Mouse (Mus musculus): ENCODE data around the gene Rcan2. TPM values are rescaled to one million over a fixed set of nuclear protein-coding genes. Genes with fewer than 3 reads are reported as not detected.
"Not testable (repeated sequence)": the region's sequence is repeated elsewhere in the genome, so short reads cannot be mapped to it uniquely, and the experiment has no call there.

Gene Rcan2
- polyA plus RNA-seq, 1 experiment from 2014 or later = 62.3 TPM

DNA sequence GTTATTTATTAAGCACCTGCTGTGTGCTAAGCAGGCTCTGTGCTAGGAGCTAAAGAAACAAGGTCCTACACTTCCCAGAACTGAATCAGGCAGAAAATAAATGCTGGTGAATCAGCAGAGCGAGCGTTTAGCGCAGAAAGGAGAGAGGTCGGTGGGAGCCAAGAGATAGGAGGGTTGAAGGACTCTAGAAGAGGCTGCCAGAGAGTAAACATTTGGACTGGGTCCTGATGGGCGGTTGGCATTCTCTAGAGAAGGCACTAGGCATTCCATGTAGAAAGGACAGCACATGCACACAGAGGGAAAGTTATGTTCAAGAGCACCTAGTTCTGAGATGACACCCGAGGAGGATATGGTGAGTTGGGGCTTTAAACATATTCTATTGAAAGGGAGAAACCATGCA is 2.6 kb downstream of the Rcan2 start:
- Histone ChIP-seq H3K9ac (replicated peaks) (no peak overlapping the region), H3K9me3 (no peaks in the 10 kb centered on the region), H3K27me3 (no peaks in the 10 kb centered on the region), H3K27ac (no peak overlapping the region), H3K4me2 (replicated peaks) (no peak overlapping the region), H3K4me1 (replicated peaks) (peaks cover 6% of the 10 kb centered on the region; the same call in 1 of the 2 replicates), H3K36me3 (no peaks in the 10 kb centered on the region), H3K4me3 (replicated peaks) (no peak overlapping the region)
- ATAC-seq = no peak
- WGBS = 83% methylated on average over 6 of the region's 6 CpGs

DNA sequence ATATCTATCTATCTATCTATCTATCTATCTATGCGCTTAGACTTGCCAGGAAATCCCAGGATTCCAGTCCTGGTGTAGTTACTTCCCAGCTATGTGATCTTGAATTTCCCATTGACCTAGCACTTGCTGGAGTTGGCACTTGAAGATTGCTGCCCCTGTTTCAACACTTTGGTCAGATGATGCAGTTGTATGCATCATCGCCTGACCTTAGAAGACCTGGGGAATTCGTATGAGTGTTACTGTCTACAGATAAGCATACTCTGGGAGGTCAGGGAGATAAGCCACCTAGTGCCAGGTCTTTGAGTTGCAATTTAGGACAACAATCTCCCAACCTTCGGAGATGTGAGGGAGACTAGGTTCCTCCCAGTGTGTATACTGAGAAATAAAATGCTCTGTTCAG is 5.7 kb downstream of the Rcan2 start:
- Histone ChIP-seq H3K9me3 (no peaks in the 10 kb centered on the region), H3K27ac (no peak overlapping the region), H3K27me3 (no peaks in the 10 kb centered on the region), H3K4me3 (replicated peaks) (no peak overlapping the region), H3K36me3 (no peaks in the 10 kb centered on the region), H3K9ac (replicated peaks) (no peak overlapping the region), H3K4me2 (replicated peaks) (no peak overlapping the region), H3K4me1 (replicated peaks) (peaks cover 6% of the 10 kb centered on the region; the same call in 1 of the 2 replicates)
- 77% methylated on average over 4 of the region's 4 CpGs for WGBS
- ATAC-seq = no peak

DNA sequence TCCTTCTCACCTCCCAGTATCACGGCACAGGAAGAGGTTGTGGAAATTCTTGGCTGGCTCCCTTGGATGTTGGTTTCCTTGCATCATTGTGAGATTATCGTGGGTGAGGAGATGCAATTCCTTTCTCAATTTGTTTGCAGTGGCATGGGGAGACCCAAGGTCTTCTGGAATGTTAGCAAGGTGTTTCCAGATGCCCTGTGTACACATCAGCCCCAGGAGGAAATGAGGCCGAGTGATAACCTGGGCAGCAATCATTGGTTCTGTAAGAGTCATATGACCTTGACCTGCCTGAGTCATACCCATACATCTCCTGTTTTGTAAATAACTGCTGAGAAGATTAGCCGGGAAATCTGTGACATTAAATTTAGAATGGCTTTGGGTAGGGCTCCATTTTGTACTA is 10.3 kb downstream of the Rcan2 start:
- Histone ChIP-seq H3K4me1 (replicated peaks) (no peaks in the 10 kb centered on the region), H3K36me3 (no peaks in the 10 kb centered on the region), H3K4me2 (replicated peaks) (no peak overlapping the region), H3K9ac (replicated peaks) (no peak overlapping the region), H3K27ac (no peak overlapping the region), H3K4me3 (replicated peaks) (no peak overlapping the region), H3K27me3 (no peaks in the 10 kb centered on the region), H3K9me3 (no peaks in the 10 kb centered on the region)
- WGBS = 90% methylated on average over 4 of the region's 4 CpGs
- no peak for ATAC-seq

DNA sequence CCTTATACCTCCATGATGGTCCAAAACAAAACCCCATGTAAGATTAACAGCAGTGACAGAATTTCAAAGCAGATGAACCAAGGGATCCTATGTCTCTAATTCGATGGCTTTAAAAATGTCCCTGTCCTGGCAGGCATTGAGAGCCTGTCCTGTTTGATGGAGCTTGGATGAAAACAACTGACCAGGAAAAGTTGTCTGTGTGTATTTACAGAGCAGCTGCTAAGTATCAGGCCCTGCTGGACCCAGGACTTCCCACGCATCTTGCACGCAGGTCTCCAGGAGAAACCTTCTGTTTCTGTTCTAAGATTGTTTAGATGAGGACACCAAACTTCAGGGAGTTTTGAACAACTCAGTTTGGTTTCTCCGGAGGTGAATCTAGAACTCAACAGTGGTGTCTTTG is 14.2 kb downstream of the Rcan2 start:
- no peaks in the 10 kb centered on the region for H3K36me3 ChIP-seq
- no peaks in the 10 kb centered on the region for H3K27me3 ChIP-seq
- no peak overlapping the region for H3K9ac ChIP-seq (replicated peaks)
- no peaks in the 10 kb centered on the region for H3K4me1 ChIP-seq (replicated peaks)
- WGBS = 94% methylated on average over 4 of the region's 4 CpGs
- ATAC-seq = no peak
- no peak overlapping the region for H3K4me3 ChIP-seq (replicated peaks)
- H3K9me3 ChIP-seq = no peaks in the 10 kb centered on the region
- no peak overlapping the region for H3K4me2 ChIP-seq (replicated peaks)
- no peak overlapping the region for H3K27ac ChIP-seq

DNA sequence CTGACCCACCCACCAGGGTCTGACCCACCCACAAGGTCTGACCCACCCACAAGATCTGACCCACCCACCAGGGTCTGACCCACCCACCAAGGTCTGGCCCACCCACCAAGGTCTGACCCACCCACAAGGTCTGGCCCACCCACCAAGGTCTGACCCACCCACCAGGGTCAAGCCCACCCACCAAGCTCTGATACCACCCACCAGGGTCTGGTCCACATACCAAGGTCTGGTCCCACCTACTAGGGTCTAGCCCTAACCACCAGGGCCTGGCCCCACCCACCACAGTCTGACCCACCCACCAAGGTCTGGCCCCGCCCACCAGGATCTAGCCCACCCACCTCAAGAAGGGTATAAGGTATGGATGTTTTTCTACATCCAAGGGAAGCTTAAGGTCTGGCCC is 15.3 kb downstream of the Rcan2 start:
- Histone ChIP-seq H3K9ac (replicated peaks) (no peak overlapping the region), H3K4me3 (replicated peaks) (no peak overlapping the region), H3K4me1 (replicated peaks) (peaks cover under 1% of the 10 kb centered on the region; the same call in 1 of the 2 replicates), H3K36me3 (no peaks in the 10 kb centered on the region), H3K4me2 (replicated peaks) (no peak overlapping the region), H3K9me3 (no peaks in the 10 kb centered on the region), H3K27ac (no peak overlapping the region), H3K27me3 (no peaks in the 10 kb centered on the region)
- 92% methylated on average over 1 of the region's 1 CpGs for WGBS
- ATAC-seq = peak; percentile 48; the same call in 1 of the 2 replicates

DNA sequence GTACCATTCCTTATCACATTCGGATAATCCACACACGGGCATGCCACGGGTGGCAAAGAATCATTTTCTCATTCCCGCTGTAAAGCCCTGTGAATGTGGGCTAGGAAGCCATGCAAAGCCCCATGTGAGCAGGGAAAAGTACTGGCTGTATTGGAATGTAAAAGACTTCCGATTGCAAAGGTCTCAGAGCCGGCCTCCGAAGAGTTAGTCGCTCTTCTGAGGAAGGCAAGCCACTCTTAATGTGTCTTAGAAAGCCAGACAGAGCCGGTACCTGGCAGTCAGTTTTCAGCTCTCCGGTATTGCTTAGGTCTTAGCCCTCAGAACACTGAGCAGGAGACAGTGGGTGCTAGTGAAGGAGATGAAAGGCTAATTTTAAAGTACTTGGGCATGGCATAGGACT is 16.0 kb downstream of the Rcan2 start:
- H3K4me3 ChIP-seq (replicated peaks) = no peak overlapping the region
- WGBS = 87% methylated on average over 10 of the region's 10 CpGs
- no peak for ATAC-seq
- H3K9me3 ChIP-seq = no peaks in the 10 kb centered on the region
- no peaks in the 10 kb centered on the region for H3K36me3 ChIP-seq
- no peaks in the 10 kb centered on the region for H3K27me3 ChIP-seq
- peaks cover 7% of the 10 kb centered on the region; the same call in 1 of the 2 replicates for H3K4me1 ChIP-seq (replicated peaks)
- H3K9ac ChIP-seq (replicated peaks) = no peak overlapping the region
- no peak overlapping the region for H3K27ac ChIP-seq
- H3K4me2 ChIP-seq (replicated peaks) = no peak overlapping the region

DNA sequence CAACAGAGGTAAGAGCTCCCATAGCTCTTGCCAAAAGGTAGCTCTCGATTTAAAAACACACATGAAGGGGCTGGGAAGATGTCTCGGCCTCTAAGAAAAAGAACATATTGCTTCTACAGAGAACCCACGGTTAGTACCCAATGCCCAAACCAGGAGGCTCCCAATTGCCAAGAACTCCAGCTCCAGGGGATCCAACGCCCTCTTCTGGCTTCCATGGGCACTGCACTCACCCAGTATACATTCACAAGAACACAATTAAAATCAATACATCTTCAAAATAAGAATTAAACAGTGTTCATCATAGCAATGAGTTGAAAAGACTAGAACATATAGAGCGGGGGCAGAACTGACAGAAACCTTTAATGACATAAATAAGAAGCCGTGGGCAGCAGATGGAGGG is 17.2 kb downstream of the Rcan2 start:
- no peaks in the 10 kb centered on the region for H3K27me3 ChIP-seq
- ATAC-seq = no peak
- H3K9ac ChIP-seq (replicated peaks) = no peak overlapping the region
- WGBS = 82% methylated on average over 6 of the region's 6 CpGs
- no peak overlapping the region for H3K4me3 ChIP-seq (replicated peaks)
- no peaks in the 10 kb centered on the region for H3K36me3 ChIP-seq
- H3K4me2 ChIP-seq (replicated peaks) = no peak overlapping the region
- no peak overlapping the region for H3K27ac ChIP-seq
- peaks cover 16% of the 10 kb centered on the region; the same call in 1 of the 2 replicates for H3K4me1 ChIP-seq (replicated peaks)
- no peaks in the 10 kb centered on the region for H3K9me3 ChIP-seq

DNA sequence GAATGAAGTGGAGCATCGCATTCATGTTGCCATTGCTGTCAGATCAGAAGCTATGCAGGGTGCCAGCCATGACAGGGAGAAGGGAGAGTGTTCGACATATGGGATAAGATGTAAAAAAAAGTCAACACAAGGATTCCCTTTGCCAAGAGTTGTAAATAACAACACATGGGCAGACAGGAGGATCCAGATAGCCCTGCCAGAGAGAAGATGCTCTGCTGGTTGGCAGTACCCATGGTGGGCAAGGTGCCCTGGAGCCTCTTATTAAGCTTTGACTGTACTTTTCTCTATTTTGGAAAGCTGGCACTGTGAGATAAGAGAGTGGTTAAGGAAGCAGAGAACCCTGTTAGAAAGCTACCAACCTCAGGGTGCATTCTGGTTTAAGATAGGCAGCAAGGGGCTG is 19.8 kb downstream of the Rcan2 start:
- H3K27ac ChIP-seq = no peak overlapping the region
- H3K9me3 ChIP-seq = no peaks in the 10 kb centered on the region
- H3K9ac ChIP-seq (replicated peaks) = no peak overlapping the region
- no peak for ATAC-seq
- WGBS = 91% methylated on average over 2 of the region's 2 CpGs
- H3K27me3 ChIP-seq = no peaks in the 10 kb centered on the region
- H3K36me3 ChIP-seq = no peaks in the 10 kb centered on the region
- H3K4me2 ChIP-seq (replicated peaks) = no peak overlapping the region
- H3K4me3 ChIP-seq (replicated peaks) = no peak overlapping the region
- peaks cover 16% of the 10 kb centered on the region; the same call in 1 of the 2 replicates for H3K4me1 ChIP-seq (replicated peaks)

DNA sequence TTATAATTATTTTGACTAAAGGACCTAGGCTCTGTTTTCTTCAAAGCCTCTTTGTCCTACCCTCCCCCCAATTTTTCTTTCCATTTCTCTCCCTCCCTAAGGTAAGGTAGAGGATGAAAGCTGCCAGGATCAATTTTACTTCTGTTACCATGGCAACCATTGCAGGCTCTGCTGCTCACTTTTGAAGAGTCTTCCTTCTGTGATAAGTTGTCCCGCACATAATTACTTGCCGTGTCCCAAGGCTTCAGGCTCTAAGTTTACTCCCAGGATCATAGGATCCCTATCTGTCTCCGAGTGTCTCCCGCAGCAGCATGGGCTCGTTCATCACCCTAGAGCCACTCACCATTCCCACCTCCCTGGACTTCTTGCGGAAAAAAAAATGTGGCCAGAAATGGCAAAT is 21.1 kb downstream of the Rcan2 start:
- no peaks in the 10 kb centered on the region for H3K9me3 ChIP-seq
- H3K4me3 ChIP-seq (replicated peaks) = no peak overlapping the region
- peaks cover 16% of the 10 kb centered on the region; the same call in 1 of the 2 replicates for H3K4me1 ChIP-seq (replicated peaks)
- no peaks in the 10 kb centered on the region for H3K27me3 ChIP-seq
- H3K9ac ChIP-seq (replicated peaks) = no peak overlapping the region
- peak overlapping the region; percentile 75 for H3K27ac ChIP-seq
- peak; percentile 82 for ATAC-seq
- no peaks in the 10 kb centered on the region for H3K36me3 ChIP-seq
- WGBS = 48% methylated on average over 6 of the region's 6 CpGs
- peak overlapping the region; percentile 17; the same call in 1 of the 2 replicates for H3K4me2 ChIP-seq (replicated peaks)

DNA sequence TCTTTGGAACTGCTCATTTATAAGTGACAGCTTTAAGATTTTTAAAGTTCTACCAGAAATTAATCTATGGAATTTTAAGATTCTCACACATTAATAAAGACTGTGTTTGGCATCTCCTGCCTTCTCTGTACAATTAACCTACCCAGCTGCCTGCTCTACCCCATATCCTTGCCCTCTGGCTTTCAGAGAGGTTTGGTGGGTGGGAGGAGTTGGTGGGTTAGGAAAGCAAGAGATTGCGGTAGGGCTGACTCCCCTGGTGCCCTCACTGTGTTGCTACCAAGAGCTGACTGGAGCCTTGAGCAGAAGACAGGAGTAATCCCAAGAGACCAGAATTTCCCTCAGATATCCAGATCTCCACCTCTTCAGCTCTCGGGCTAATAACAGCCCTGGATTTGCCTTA is 21.5 kb downstream of the Rcan2 start:
- peak overlapping the region; percentile 65; the same call in 1 of the 2 replicates for H3K27ac ChIP-seq
- 75% methylated on average over 2 of the region's 2 CpGs for WGBS

DNA sequence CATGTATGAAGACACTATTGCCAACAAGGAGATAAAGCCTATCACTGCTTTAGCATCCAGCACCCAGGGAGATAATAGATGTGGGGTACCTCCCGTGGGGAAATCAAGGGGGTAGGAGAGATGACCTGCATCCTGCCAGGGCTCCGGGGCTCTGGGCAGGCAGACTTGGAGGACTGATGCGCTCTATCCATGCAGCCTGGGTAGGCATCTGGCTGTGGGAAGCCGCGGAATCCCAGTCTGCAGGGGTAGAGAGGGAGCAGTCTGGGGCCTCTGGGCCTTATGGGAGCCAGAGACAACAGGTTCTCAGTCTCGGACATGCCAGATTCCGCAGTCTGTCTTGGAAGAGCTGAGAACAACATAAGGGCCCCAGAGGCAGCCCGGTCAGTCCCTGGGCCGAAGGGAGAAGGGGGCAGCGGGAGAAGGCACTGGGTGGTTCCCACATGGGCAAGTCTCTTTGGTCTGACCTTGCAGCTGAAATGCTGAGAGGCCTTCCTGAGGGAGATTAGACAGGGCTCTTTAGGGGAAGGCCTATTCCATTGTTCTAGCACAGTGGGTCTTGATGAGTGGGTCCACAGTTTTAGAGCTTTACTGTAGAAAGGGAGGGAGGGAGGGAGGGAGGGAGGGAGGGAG is 23.7 kb downstream of the Rcan2 start:
- Histone ChIP-seq H3K4me1 (replicated peaks) (peaks cover 16% of the 10 kb centered on the region; the same call in 1 of the 2 replicates), H3K9me3 (no peaks in the 10 kb centered on the region), H3K27me3 (no peaks in the 10 kb centered on the region), H3K9ac (replicated peaks) (no peak overlapping the region), H3K27ac (no peak overlapping the region), H3K4me2 (replicated peaks) (no peak overlapping the region), H3K4me3 (replicated peaks) (no peak overlapping the region), H3K36me3 (no peaks in the 10 kb centered on the region)
- WGBS = 76% methylated on average over 10 of the region's 10 CpGs
- ATAC-seq = no peak

More for the DNA sequence above, 21.5 kb downstream of the Rcan2 start:
- Histone ChIP-seq H3K4me2 (replicated peaks) (0 out of 2 replicates have a peak overlapping the region, but pooled peaks have one; percentile 17), H3K4me1 (replicated peaks) (peaks cover 16% of the 10 kb centered on the region; the same call in 1 of the 2 replicates), H3K4me3 (replicated peaks) (no peak overlapping the region), H3K9me3 (no peaks in the 10 kb centered on the region), H3K9ac (replicated peaks) (no peak overlapping the region), H3K27me3 (no peaks in the 10 kb centered on the region), H3K36me3 (no peaks in the 10 kb centered on the region)
- ATAC-seq = 0 out of 2 replicates have a peak, but pooled peaks have one; percentile 13

DNA sequence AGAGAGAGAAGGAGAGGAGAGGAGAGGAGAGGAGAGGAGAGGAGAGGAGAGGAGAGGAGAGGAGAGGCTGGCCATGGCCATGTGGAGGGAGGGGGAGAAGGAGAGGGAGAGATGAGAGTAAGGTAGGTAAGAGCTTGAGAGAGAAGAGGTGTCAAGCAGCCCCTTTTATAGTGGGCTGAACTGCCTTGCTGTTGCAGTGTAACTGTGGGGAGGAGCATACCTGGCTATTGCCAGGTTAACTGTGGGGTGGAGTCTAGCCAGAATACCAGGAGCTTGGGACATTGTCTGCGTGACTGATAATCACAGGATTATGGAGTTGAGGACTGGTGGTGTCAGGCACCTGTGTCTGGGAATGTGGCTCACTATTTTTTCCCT is 24.2 kb downstream of the Rcan2 start:
- not testable (repeated sequence) for H3K9me3 ChIP-seq; ATAC-seq; H3K9ac ChIP-seq (replicated peaks); H3K27ac ChIP-seq; H3K27me3 ChIP-seq; H3K36me3 ChIP-seq; H3K4me3 ChIP-seq (replicated peaks); H3K4me2 ChIP-seq (replicated peaks)
- WGBS = 67% methylated on average over 1 of the region's 1 CpGs
- H3K4me1 ChIP-seq (replicated peaks) = peaks cover 16% of the 10 kb centered on the region; the same call in 1 of the 2 replicates

DNA sequence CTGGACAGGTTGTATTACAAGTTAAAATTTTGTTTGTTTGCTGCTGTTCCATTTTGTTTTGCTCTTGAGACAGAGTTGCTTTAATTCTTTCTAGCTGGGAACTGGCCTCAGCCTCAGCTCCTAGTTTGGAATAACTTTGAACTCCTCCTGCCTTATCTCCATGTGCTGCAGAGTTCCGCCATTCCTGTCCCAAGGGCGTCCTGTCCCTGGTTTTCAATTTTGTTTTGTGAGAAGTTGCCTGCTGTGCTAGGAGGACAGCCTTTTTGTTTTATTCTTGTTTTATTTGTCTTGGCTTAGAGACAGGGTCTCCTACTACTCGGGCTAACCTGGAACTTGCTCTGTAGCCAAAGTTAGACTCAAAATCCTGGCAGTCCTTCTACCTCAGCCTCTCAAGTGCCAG is 26.1 kb downstream of the Rcan2 start:
- no peak for ATAC-seq
- H3K27me3 ChIP-seq = no peaks in the 10 kb centered on the region
- 69% methylated on average over 3 of the region's 3 CpGs for WGBS
- H3K27ac ChIP-seq = no peak overlapping the region
- 0 out of 2 replicates have a peak, but pooled peaks cover 7% of the 10 kb centered on the region for H3K4me1 ChIP-seq (replicated peaks)
- H3K36me3 ChIP-seq = no peaks in the 10 kb centered on the region
- no peak overlapping the region for H3K4me3 ChIP-seq (replicated peaks)
- no peak overlapping the region for H3K4me2 ChIP-seq (replicated peaks)
- H3K9me3 ChIP-seq = no peaks in the 10 kb centered on the region
- H3K9ac ChIP-seq (replicated peaks) = no peak overlapping the region
